Mouse (Mus musculus) cortical plate, adult 2 months (tissue): Measurements from ENCODE around the gene A530016L24Rik. TPM values are rescaled to one million over a fixed set of nuclear protein-coding genes. Genes with fewer than 3 reads are reported as not detected.

Source experiments
- H3K27ac ChIP-seq: fragments of 200-500 bp; 2 replicates; pipeline ENCODE4 v1.5.1; 2012; ENCODE audit warnings: low read length, control low read depth, inconsistent platforms; ENCODE audit not compliant: insufficient read depth
- H3K4me1 ChIP-seq: fragments of 200-500 bp; 2 replicates; pipeline ENCODE4 v1.6.1; 2011; ENCODE audit warnings: low read length; ENCODE audit not compliant: control insufficient read depth, insufficient read depth
- H3K4me3 ChIP-seq: fragments of 200-500 bp; 2 replicates; pipeline ENCODE4 v1.5.1; 2011; ENCODE audit warnings: mild to moderate bottlenecking, low read length, control low read depth; ENCODE audit not compliant: insufficient read depth
- CTCF ChIP-seq: fragments of 200-500 bp; IDR thresholded peaks from 2 replicates; pipeline ENCODE4 v1.5.1; 2011; ENCODE audit warnings: mild to moderate bottlenecking, control low read depth, low read length; ENCODE audit not compliant: insufficient read depth; ENCODE audit errors: extremely low read depth
- POLR2A ChIP-seq: fragments of 200-500 bp; IDR thresholded peaks from 2 replicates; pipeline ENCODE4 v1.6.1; 2011; ENCODE audit warnings: mild to moderate bottlenecking, low read length, control low read depth; ENCODE audit not compliant: insufficient read depth; ENCODE audit errors: extremely low read depth
- polyA plus RNA-seq: library from polyadenylated mRNA; depleted of rRNA; stranded (reverse); fragments of >200 nt; gene quantifications from 2 replicates; pipeline ENCODE4 v1.2.3, GENCODE M21; 2012

Gene A530016L24Rik
- polyA plus RNA-seq, 1 experiment = not detected

DNA sequence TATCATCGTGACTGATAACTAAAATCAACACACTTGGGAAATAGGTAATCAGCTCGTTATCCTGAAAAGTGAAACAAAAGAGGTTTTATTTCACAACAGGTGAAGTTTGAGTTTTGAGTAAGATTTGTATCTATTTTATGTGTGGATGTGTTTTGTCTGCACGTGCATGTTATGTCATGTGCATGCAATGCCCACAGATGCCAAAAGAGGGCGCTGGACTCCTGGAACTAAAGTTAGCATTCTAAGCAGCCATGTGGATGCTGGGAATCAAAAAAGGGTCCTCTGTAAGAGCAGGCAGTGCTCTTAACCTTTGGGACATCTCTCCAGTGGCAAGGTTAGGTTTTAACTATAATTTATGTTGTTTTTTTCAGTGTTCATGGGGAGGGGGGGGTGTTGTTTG, 26.0 kb upstream of the A530016L24Rik start:
- TF ChIP-seq CTCF (peak; percentile 23; the same call in 1 of the 2 replicates), POLR2A (no peak)
- Histone ChIP-seq H3K27ac (no peak overlapping the region), H3K4me1 (0 out of 2 replicates have a peak, but pooled peaks cover under 1% of the 10 kb centered on the region), H3K4me3 (no peak overlapping the region)

GRCm38 (mm10) chr12:112463750-112464444, 25.4 kb upstream of the A530016L24Rik start:
- TF ChIP-seq CTCF (no peak), POLR2A (no peak)
- Histone ChIP-seq H3K4me3 (no peak overlapping the region), H3K4me1 (no peaks in the 10 kb centered on the region), H3K27ac (no peak overlapping the region)

- Histone ChIP-seq H3K4me1 (no peaks in the 10 kb centered on the region), H3K4me3 (no peak overlapping the region), H3K27ac (no peak overlapping the region)
- TF ChIP-seq POLR2A = no peak
- TF ChIP-seq CTCF = no peak
Measured at GRCm38 (mm10) chr12:112464516-112464915, 24.7 kb upstream of the A530016L24Rik start.

- no peaks in the 10 kb centered on the region for H3K4me1 ChIP-seq
- TF ChIP-seq POLR2A (no peak), CTCF (no peak)
- no peak overlapping the region for H3K27ac ChIP-seq
- H3K4me3 ChIP-seq = no peak overlapping the region
Measured at GRCm38 (mm10) chr12:112465928-112466327, 23.3 kb upstream of the A530016L24Rik start.

GRCm38 (mm10) chr12:112467387-112467786, 21.9 kb upstream of the A530016L24Rik start:
- Histone ChIP-seq H3K27ac (no peak overlapping the region), H3K4me1 (no peaks in the 10 kb centered on the region), H3K4me3 (no peak overlapping the region)
- no peak for TF ChIP-seq POLR2A
- TF ChIP-seq CTCF = no peak

- Histone ChIP-seq H3K27ac (no peak overlapping the region), H3K4me1 (no peaks in the 10 kb centered on the region), H3K4me3 (no peak overlapping the region)
- TF ChIP-seq POLR2A (no peak), CTCF (no peak)
Measured at GRCm38 (mm10) chr12:112469393-112469792, 19.9 kb upstream of the A530016L24Rik start.

- H3K4me3 ChIP-seq = no peak overlapping the region
- no peak overlapping the region for H3K27ac ChIP-seq
- TF ChIP-seq POLR2A (no peak), CTCF (no peak)
- H3K4me1 ChIP-seq = no peaks in the 10 kb centered on the region
Measured at GRCm38 (mm10) chr12:112470216-112470615, 19.0 kb upstream of the A530016L24Rik start.

- Histone ChIP-seq H3K27ac (no peak overlapping the region), H3K4me1 (no peaks in the 10 kb centered on the region), H3K4me3 (no peak overlapping the region)
- TF ChIP-seq POLR2A = no peak
- peak; percentile 99 for TF ChIP-seq CTCF
Measured at GRCm38 (mm10) chr12:112473777-112474176, 15.5 kb upstream of the A530016L24Rik start.

- H3K4me3 ChIP-seq = no peak overlapping the region
- TF ChIP-seq POLR2A (no peak), CTCF (no peak)
- no peak overlapping the region for H3K27ac ChIP-seq
- no peaks in the 10 kb centered on the region for H3K4me1 ChIP-seq
Measured at GRCm38 (mm10) chr12:112489535-112489934, 287 bp downstream of the A530016L24Rik start.

- Histone ChIP-seq H3K4me1 (no peaks in the 10 kb centered on the region), H3K4me3 (no peak overlapping the region), H3K27ac (no peak overlapping the region)
- TF ChIP-seq CTCF = no peak
- TF ChIP-seq POLR2A = no peak
Measured at GRCm38 (mm10) chr12:112490444-112490939, 1.2 kb downstream of the A530016L24Rik start.

DNA sequence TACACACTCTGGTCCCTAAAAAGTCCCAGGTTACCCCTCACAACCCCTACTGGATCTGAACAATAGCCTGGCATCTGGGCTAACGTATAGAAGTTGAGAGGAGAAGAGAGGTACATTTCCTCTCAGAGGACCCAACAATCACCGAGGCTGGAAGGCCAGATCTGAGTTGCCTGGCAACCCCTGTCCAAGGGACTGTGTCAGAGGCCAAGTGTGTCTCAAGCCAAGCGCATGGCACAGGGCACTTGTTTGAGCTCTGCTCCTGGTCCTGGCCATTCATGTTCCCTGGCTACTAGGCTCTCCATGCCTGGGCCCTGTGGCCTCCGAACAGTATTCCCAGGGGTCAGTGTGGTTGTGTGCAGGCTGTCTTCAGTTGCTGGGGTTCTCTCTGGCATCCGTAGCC, 6.9 kb downstream of the A530016L24Rik start:
- H3K4me3 ChIP-seq = no peak overlapping the region
- no peaks in the 10 kb centered on the region for H3K4me1 ChIP-seq
- no peak overlapping the region for H3K27ac ChIP-seq
- TF ChIP-seq POLR2A = no peak
- no peak for TF ChIP-seq CTCF
